Mouse (Mus musculus) intestine, embryonic 14.5 days (tissue): Measurements from ENCODE around the gene Tuba8. TPM values are rescaled to one million over a fixed set of nuclear protein-coding genes. Genes with fewer than 3 reads are reported as not detected.

Experiments used
- ATAC-seq: fragments of 200-750 bp; cut with Nextera tagmentation; replicated peaks from 2 replicates; pipeline ENCODE4 v1.8.0; 2017; ENCODE audit warnings: low read depth, moderate number of reproducible peaks, moderate TSS enrichment, moderate library complexity; ENCODE audit not compliant: low FRiP score, low TSS enrichment
- DNase-seq: peaks from one replicate; pipeline ENCODE4 v3.0.0-alpha.2; 2018; ENCODE audit warnings: low spot score
- H3K27ac ChIP-seq: fragments of 300-500 bp; sonication (generic); 2 replicates; pipeline ENCODE4 v1.5.1; 2014; ENCODE audit warnings: low read depth, mild to moderate bottlenecking, control low read depth
- H3K27me3 ChIP-seq: fragments of 300-500 bp; sonication (generic); replicated peaks from 2 replicates; pipeline ENCODE4 v1.6.1; 2014; ENCODE audit warnings: low read length, control low read depth; ENCODE audit not compliant: control insufficient read depth, insufficient read depth
- H3K36me3 ChIP-seq: fragments of 300-500 bp; sonication (generic); 2 replicates; pipeline ENCODE4 v1.6.1; 2014; ENCODE audit warnings: low read length, control low read depth; ENCODE audit not compliant: control insufficient read depth, insufficient read depth
- H3K4me1 ChIP-seq: fragments of 300-500 bp; sonication (generic); replicated peaks from 2 replicates; pipeline ENCODE4 v1.6.1; 2014; ENCODE audit warnings: low read length, control low read depth, mixed read lengths; ENCODE audit not compliant: control insufficient read depth, insufficient read depth
- H3K4me2 ChIP-seq: fragments of 300-500 bp; sonication (generic); 2 replicates; pipeline ENCODE4 v1.6.1; 2014; ENCODE audit warnings: low read length
- H3K4me3 ChIP-seq: fragments of 300-500 bp; sonication (generic); 2 replicates; pipeline ENCODE4 v1.5.1; 2014; ENCODE audit warnings: low read depth, low read length, control low read depth, mixed read lengths
- H3K9ac ChIP-seq: fragments of 300-500 bp; sonication (generic); 2 replicates; pipeline ENCODE4 v1.6.1; 2014; ENCODE audit warnings: mild to moderate bottlenecking, low read length
- H3K9me3 ChIP-seq: fragments of 300-500 bp; sonication (generic); 2 replicates; pipeline ENCODE4 v1.6.1; 2016; ENCODE audit warnings: low read length, control low read depth; ENCODE audit not compliant: control insufficient read depth
- WGBS: fragments of 180-500 bp; shearing (Covaris S2); extraction: QIAGEN DNeasy Blood & Tissue Kit; methylation state at CpG from one replicate; pipeline ENCODE4 v1.1.7; 2014; 5-methylcytosine and 5-hydroxymethylcytosine counted together
- polyA plus RNA-seq: library from polyadenylated mRNA; unstranded; fragments of >200 nt; fragmentation: Nextera tagmentation; extraction: Ambion mirVana; gene quantifications from 2 replicates; pipeline ENCODE4 v1.2.1, GENCODE M21; 2014

Gene Tuba8
- polyA plus RNA-seq, 1 experiment from 2014 or later: 0.38 TPM

- H3K9me3 ChIP-seq: no peaks in the 10 kb centered on the region
- DNase-seq: no peak
- H3K4me2 ChIP-seq: no peak overlapping the region
- H3K27ac ChIP-seq: no peak overlapping the region
- WGBS: 83% methylated on average over 4 of the region's 4 CpGs
- H3K9ac ChIP-seq: no peak overlapping the region
- H3K4me1 ChIP-seq: no peaks in the 10 kb centered on the region
- H3K4me3 ChIP-seq: no peak overlapping the region
- no peak for ATAC-seq
- H3K27me3 ChIP-seq: no peaks in the 10 kb centered on the region
- H3K36me3 ChIP-seq: no peaks in the 10 kb centered on the region
These were observed 8.9 kb downstream of the Tuba8 start for GRCm38 (mm10) chr6:121219406-121219805.

- Histone ChIP-seq H3K9me3 (no peaks in the 10 kb centered on the region), H3K27ac (no peak overlapping the region), H3K36me3 (no peaks in the 10 kb centered on the region), H3K4me1 (no peaks in the 10 kb centered on the region), H3K4me2 (no peak overlapping the region), H3K27me3 (no peaks in the 10 kb centered on the region), H3K4me3 (no peak overlapping the region), H3K9ac (no peak overlapping the region)
- ATAC-seq (no peak), DNase-seq (no peak)
- 94% methylated on average over 10 of the region's 10 CpGs for WGBS
These were observed 9.7 kb downstream of the Tuba8 start for GRCm38 (mm10) chr6:121220181-121220580.

GRCm38 (mm10) chr6:121221876-121222597 is 11.5 kb downstream of the Tuba8 start:
- H3K27me3 ChIP-seq: no peaks in the 10 kb centered on the region
- no peak overlapping the region for H3K4me3 ChIP-seq
- DNase-seq: no peak
- no peak overlapping the region for H3K27ac ChIP-seq
- no peak overlapping the region for H3K9ac ChIP-seq
- whole genome bisulfite sequencing: 72% methylated on average over 8 of the region's 8 CpGs
- H3K4me1 ChIP-seq: no peaks in the 10 kb centered on the region
- H3K36me3 ChIP-seq: no peaks in the 10 kb centered on the region
- ATAC-seq: no peak
- no peak overlapping the region for H3K4me2 ChIP-seq
- H3K9me3 ChIP-seq: no peaks in the 10 kb centered on the region

- no peaks in the 10 kb centered on the region for H3K27me3 ChIP-seq
- no peak overlapping the region for H3K9ac ChIP-seq
- H3K4me3 ChIP-seq: no peak overlapping the region
- DNase-seq (no peak), ATAC-seq (no peak)
- no peak overlapping the region for H3K4me2 ChIP-seq
- H3K36me3 ChIP-seq: no peaks in the 10 kb centered on the region
- no peak overlapping the region for H3K27ac ChIP-seq
- no peaks in the 10 kb centered on the region for H3K4me1 ChIP-seq
- H3K9me3 ChIP-seq: no peaks in the 10 kb centered on the region
- 97% methylated on average over 14 of the region's 14 CpGs for WGBS
These were observed 12.5 kb downstream of the Tuba8 start for GRCm38 (mm10) chr6:121223001-121223400.

- WGBS: 68% methylated on average over 5 of the region's 5 CpGs
- no peak overlapping the region for H3K4me3 ChIP-seq
- H3K4me1 ChIP-seq: no peaks in the 10 kb centered on the region
- no peaks in the 10 kb centered on the region for H3K27me3 ChIP-seq
- H3K4me2 ChIP-seq: no peak overlapping the region
- no peak for DNase-seq
- H3K27ac ChIP-seq: no peak overlapping the region
- no peaks in the 10 kb centered on the region for H3K36me3 ChIP-seq
- no peak for ATAC-seq
- no peaks in the 10 kb centered on the region for H3K9me3 ChIP-seq
- H3K9ac ChIP-seq: no peak overlapping the region
These were observed 13.6 kb downstream of the Tuba8 start for GRCm38 (mm10) chr6:121224067-121224466.

- DNase-seq: no peak
- Histone ChIP-seq H3K4me1 (no peaks in the 10 kb centered on the region), H3K27me3 (no peaks in the 10 kb centered on the region), H3K36me3 (no peaks in the 10 kb centered on the region), H3K4me3 (no peak overlapping the region), H3K9me3 (no peaks in the 10 kb centered on the region), H3K9ac (no peak overlapping the region), H3K4me2 (no peak overlapping the region), H3K27ac (no peak overlapping the region)
- ATAC-seq: no peak
- 11% methylated on average over 6 of the region's 6 CpGs for WGBS
These were observed 14.5 kb downstream of the Tuba8 start for GRCm38 (mm10) chr6:121224993-121225392.

- ATAC-seq (no peak), DNase-seq (no peak)
- Histone ChIP-seq H3K27me3 (no peaks in the 10 kb centered on the region), H3K27ac (no peak overlapping the region), H3K4me3 (no peak overlapping the region), H3K9ac (no peak overlapping the region), H3K4me2 (no peak overlapping the region), H3K9me3 (no peaks in the 10 kb centered on the region), H3K36me3 (no peaks in the 10 kb centered on the region), H3K4me1 (no peaks in the 10 kb centered on the region)
- WGBS: 56% methylated on average over 4 of the region's 4 CpGs
These were observed 15.5 kb downstream of the Tuba8 start for GRCm38 (mm10) chr6:121226043-121226442.

- Histone ChIP-seq H3K9me3 (no peaks in the 10 kb centered on the region), H3K27me3 (no peaks in the 10 kb centered on the region), H3K9ac (no peak overlapping the region), H3K4me2 (no peak overlapping the region), H3K36me3 (no peaks in the 10 kb centered on the region), H3K4me1 (no peaks in the 10 kb centered on the region), H3K4me3 (no peak overlapping the region), H3K27ac (no peak overlapping the region)
- ATAC-seq (no peak), DNase-seq (no peak)
- 81% methylated on average over 2 of the region's 2 CpGs for WGBS
These were observed 16.2 kb downstream of the Tuba8 start for GRCm38 (mm10) chr6:121226744-121227143.

- Histone ChIP-seq H3K27me3 (no peaks in the 10 kb centered on the region), H3K4me3 (no peak overlapping the region), H3K4me2 (no peak overlapping the region), H3K36me3 (no peaks in the 10 kb centered on the region), H3K9me3 (no peaks in the 10 kb centered on the region), H3K4me1 (no peaks in the 10 kb centered on the region), H3K9ac (no peak overlapping the region), H3K27ac (no peak overlapping the region)
- DNase-seq: no peak
- WGBS: 67% methylated on average over 8 of the region's 8 CpGs
- no peak for ATAC-seq
These were observed 17.9 kb downstream of the Tuba8 start for GRCm38 (mm10) chr6:121228421-121228820.
